In the genomic region with DNA sequence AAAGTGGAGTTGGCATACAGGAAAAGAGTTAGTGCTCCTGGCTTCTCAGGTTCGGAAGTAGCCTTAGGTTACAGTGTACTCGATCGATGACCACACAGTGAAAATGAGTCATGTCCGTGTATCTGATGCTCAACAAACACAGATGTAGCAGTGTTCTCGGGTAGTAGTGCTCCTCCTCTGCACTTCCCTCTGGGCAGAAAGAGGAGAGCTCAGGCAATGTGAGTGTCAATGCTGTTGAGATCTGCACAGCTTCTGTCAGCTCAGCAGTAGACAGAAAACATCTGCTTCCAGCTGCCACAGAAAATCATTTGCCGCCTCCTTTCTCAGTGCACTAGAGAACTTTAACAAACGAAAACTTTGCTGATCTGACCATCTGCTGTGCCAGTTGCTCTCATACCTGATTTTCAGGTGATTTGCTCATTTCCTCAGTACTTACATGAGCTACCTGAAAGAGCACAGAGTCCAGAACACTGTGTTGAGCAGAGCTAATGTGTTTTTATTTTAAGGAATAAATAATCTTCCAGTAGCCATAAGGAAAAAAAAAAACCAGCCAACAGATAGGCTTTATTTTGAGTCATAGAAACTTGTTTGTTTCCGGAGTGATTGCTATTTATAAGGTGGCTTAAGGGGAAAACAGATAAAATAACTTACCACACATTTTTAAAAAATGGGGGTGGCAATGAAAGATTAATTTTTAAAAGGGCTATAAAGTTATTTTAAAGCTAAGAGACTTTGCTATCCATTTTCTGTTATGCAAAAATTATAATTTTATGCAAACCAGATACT, we compare ENCODE assay signal across 27 mouse cellular contexts. TPM values are rescaled to one million over a fixed set of nuclear protein-coding genes. Genes with fewer than 3 reads are reported as not detected.
DNase-seq lines count a peak whose midpoint lies in the region; ATAC-seq lines count a peak whose summit lies in the region.
"Had no signal": no experiment of that assay in that cellular context is flagged by ENCODE, and none has a peak within 500 bp of the region (broad histone marks: within the 10 kb centered on the region; RNA-seq: fewer than 3 reads in every experiment).

No protein-coding gene starts in this region.

- no peak overlapping the region for H3K27ac ChIP-seq in intestine, embryonic 15.5 days
- no peak overlapping the region for H3K27ac ChIP-seq in intestine, embryonic 16.5 days (ENCODE audit: low read length)
- no peak overlapping the region for H3K27ac ChIP-seq in lung, embryonic 15.5 days
- no peak overlapping the region for H3K27ac ChIP-seq in forebrain, embryonic 15.5 days (replicated peaks)
- H3K27ac ChIP-seq: embryonic facial prominence, embryonic 15.5 days; hindbrain, embryonic 15.5 days; limb, embryonic 10.5 days; midbrain, embryonic 12.5 days; neural tube, embryonic 15.5 days had no signal

- H3K27me3 ChIP-seq in intestine, embryonic 15.5 days (replicated peaks) = no peaks in the 10 kb centered on the region; the same call in 1 of the 2 replicates
- no peaks in the 10 kb centered on the region for H3K27me3 ChIP-seq in intestine, embryonic 16.5 days (replicated peaks; ENCODE audit: control insufficient read depth, insufficient read depth, low read length)
- no peaks in the 10 kb centered on the region for H3K27me3 ChIP-seq in lung, embryonic 15.5 days
- no peaks in the 10 kb centered on the region for H3K27me3 ChIP-seq in forebrain, embryonic 15.5 days
- H3K27me3 ChIP-seq: midbrain, embryonic 12.5 days had no signal

- no peaks in the 10 kb centered on the region for H3K36me3 ChIP-seq in intestine, embryonic 15.5 days
- no peaks in the 10 kb centered on the region for H3K36me3 ChIP-seq in intestine, embryonic 16.5 days (ENCODE audit: control insufficient read depth, insufficient read depth, low read length)
- H3K36me3 ChIP-seq in lung, embryonic 15.5 days = no peaks in the 10 kb centered on the region
- no peaks in the 10 kb centered on the region for H3K36me3 ChIP-seq in forebrain, embryonic 15.5 days
- H3K36me3 ChIP-seq: embryonic facial prominence, embryonic 15.5 days; hindbrain, embryonic 15.5 days; limb, embryonic 10.5 days; midbrain, embryonic 12.5 days; neural tube, embryonic 15.5 days had no signal

- no peak overlapping the region for H3K4me3 ChIP-seq in intestine, embryonic 15.5 days (replicated peaks)
- no peak overlapping the region for H3K4me3 ChIP-seq in intestine, embryonic 16.5 days (ENCODE audit: low read length)
- no peak overlapping the region for H3K4me3 ChIP-seq in lung, embryonic 15.5 days
- no peak overlapping the region for H3K4me3 ChIP-seq in forebrain, embryonic 15.5 days
- H3K4me3 ChIP-seq: embryonic facial prominence, embryonic 15.5 days; hindbrain, embryonic 15.5 days; limb, embryonic 10.5 days; midbrain, embryonic 12.5 days; neural tube, embryonic 15.5 days had no signal

- ATAC-seq in intestine, embryonic 15.5 days = peak; percentile 41; the same call in 1 of the 2 replicates
- ATAC-seq in intestine, embryonic 16.5 days = no peak
- peak; percentile 76; the same call in 1 of the 2 replicates for ATAC-seq in lung, embryonic 15.5 days (ENCODE audit: borderline replicate concordance, extremely low read depth, low FRiP score, low TSS enrichment)
- ATAC-seq in common myeloid progenitor, adult 5-6 weeks (replicated peaks; ENCODE audit: low read depth, poor library complexity, severe bottlenecking) = peak; percentile 39; the same call in 1 of the 2 replicates
- ATAC-seq in forebrain, embryonic 15.5 days (replicated peaks) = no peak
- ATAC-seq: forebrain, postnatal 0 days; intestine, postnatal 0 days had no signal

- H3K4me1 ChIP-seq in intestine, embryonic 15.5 days (replicated peaks) = no peaks in the 10 kb centered on the region
- H3K4me1 ChIP-seq in intestine, embryonic 16.5 days (ENCODE audit: control insufficient read depth, insufficient read depth, low read length) = no peaks in the 10 kb centered on the region
- H3K4me1 ChIP-seq in lung, embryonic 15.5 days = peaks cover 14% of the 10 kb centered on the region
- H3K4me1 ChIP-seq in forebrain, embryonic 15.5 days = no peaks in the 10 kb centered on the region
- H3K4me1 ChIP-seq: hindbrain, embryonic 15.5 days; midbrain, embryonic 12.5 days; neural tube, embryonic 15.5 days had no signal

- 40% methylated on average over 8 of the region's 8 CpGs for WGBS in intestine, embryonic 15.5 days
- WGBS in intestine, embryonic 16.5 days = 44% methylated on average over 8 of the region's 8 CpGs
- 35% methylated on average over 8 of the region's 8 CpGs for WGBS in lung, embryonic 15.5 days
- WGBS in forebrain, embryonic 15.5 days = 86% methylated on average over 8 of the region's 8 CpGs

- no peak overlapping the region for H3K9ac ChIP-seq in intestine, embryonic 15.5 days
- no peak overlapping the region for H3K9ac ChIP-seq in intestine, embryonic 16.5 days (ENCODE audit: low read depth, low read length)
- H3K9ac ChIP-seq in lung, embryonic 15.5 days = no peak overlapping the region
- H3K9ac ChIP-seq in forebrain, embryonic 15.5 days (replicated peaks) = no peak overlapping the region
- H3K9ac ChIP-seq: embryonic facial prominence, embryonic 15.5 days; forebrain, postnatal 0 days; hindbrain, embryonic 15.5 days; midbrain, embryonic 12.5 days; neural tube, embryonic 15.5 days had no signal

- DNase-seq in lung, postnatal 10 days = no peak
- DNase-seq in 3T3-L1 (ENCODE audit: low read depth, low spot score) = peak; percentile 74
- no peak for DNase-seq in heart, adult 18-20 months
- DNase-seq: adrenal gland, postnatal 14 days; cerebellum, adult 9-11 months; forebrain, postnatal 0 days; heart, postnatal 4 days; lung, postnatal 14 days; thymus, adult 2 months had no signal

- H3K9me3 ChIP-seq in intestine, embryonic 15.5 days = no peaks in the 10 kb centered on the region
- no peaks in the 10 kb centered on the region for H3K9me3 ChIP-seq in intestine, embryonic 16.5 days (ENCODE audit: control insufficient read depth, low read length)
- H3K9me3 ChIP-seq in lung, embryonic 15.5 days = no peaks in the 10 kb centered on the region
- H3K9me3 ChIP-seq in forebrain, embryonic 15.5 days = no peaks in the 10 kb centered on the region
- H3K9me3 ChIP-seq: embryonic facial prominence, embryonic 15.5 days; hindbrain, embryonic 15.5 days; limb, embryonic 10.5 days; midbrain, embryonic 12.5 days; neural tube, embryonic 15.5 days had no signal

- no peak overlapping the region for H3K4me2 ChIP-seq in intestine, embryonic 15.5 days (replicated peaks)
- H3K4me2 ChIP-seq in intestine, embryonic 16.5 days (ENCODE audit: low read depth, low read length) = no peak overlapping the region
- H3K4me2 ChIP-seq in lung, embryonic 15.5 days = 0 out of 2 replicates have a peak overlapping the region, but pooled peaks have one; percentile 2
- H3K4me2 ChIP-seq in forebrain, embryonic 15.5 days (replicated peaks) = no peak overlapping the region
- H3K4me2 ChIP-seq: embryonic facial prominence, embryonic 15.5 days; heart, embryonic 11.5 days; hindbrain, embryonic 15.5 days; liver, embryonic 11.5 days; midbrain, embryonic 12.5 days; neural tube, embryonic 15.5 days had no signal

RNA-seq across cellular contexts. Expression of a gene that starts 2.3 kb away (rescaled TPM):
- polyA plus RNA-seq in intestine, embryonic 15.5 days (2015; fragmentation: Nextera tagmentation; extraction: Ambion mirVana) = 2.6 and 2.7 TPM in 2 replicates
- 1.3 and 2.5 TPM in 2 replicates for polyA plus RNA-seq in intestine, embryonic 16.5 days (2015; fragmentation: Nextera tagmentation; extraction: Ambion mirVana)
- 5.0 and 7.8 TPM in 2 replicates for polyA plus RNA-seq in lung, embryonic 15.5 days (2015; fragmentation: Nextera tagmentation; extraction: Ambion mirVana)
- total RNA-seq in common myeloid progenitor, adult 5-6 weeks (2017) = 0.82 and 1.5 TPM in 2 replicates
- polyA plus RNA-seq in forebrain, embryonic 15.5 days (2015; fragmentation: Nextera tagmentation; extraction: Ambion mirVana) = 0.52 and 1.0 TPM in 2 replicates
- 10 to 100 TPM; 10.7 to 12.5 TPM for total RNA-seq in heart, adult 18-20 months (2021)
- total RNA-seq: layer of hippocampus, postnatal 10 days had no signal

RNA-seq across cellular contexts. Expression of a gene that starts 6.2 kb away (rescaled TPM):
- 51.4 and 52.3 TPM in 2 replicates for polyA plus RNA-seq in intestine, embryonic 15.5 days (2015; fragmentation: Nextera tagmentation; extraction: Ambion mirVana)
- polyA plus RNA-seq in intestine, embryonic 16.5 days (2015; fragmentation: Nextera tagmentation; extraction: Ambion mirVana) = 47.1 and 47.6 TPM in 2 replicates
- polyA plus RNA-seq in lung, embryonic 15.5 days (2015; fragmentation: Nextera tagmentation; extraction: Ambion mirVana) = 61.8 and 66.5 TPM in 2 replicates
- 138 and 211 TPM in 2 replicates for total RNA-seq in common myeloid progenitor, adult 5-6 weeks (2017)
- polyA plus RNA-seq in forebrain, embryonic 15.5 days (2015; fragmentation: Nextera tagmentation; extraction: Ambion mirVana) = 28.0 and 30.4 TPM in 2 replicates
- 10 to 100 TPM; 27.1 to 44.1 TPM for total RNA-seq in heart, adult 18-20 months (2021)

RNA-seq across cellular contexts. Expression of a gene that starts 6.9 kb away (rescaled TPM):
- 0.24 and 0.38 TPM in 2 replicates for polyA plus RNA-seq in intestine, embryonic 15.5 days (2015; fragmentation: Nextera tagmentation; extraction: Ambion mirVana)
- 0.33 and 0.44 TPM in 2 replicates for polyA plus RNA-seq in intestine, embryonic 16.5 days (2015; fragmentation: Nextera tagmentation; extraction: Ambion mirVana)
- 0.20 TPM in 1 of 2 replicates, not detected in the other for polyA plus RNA-seq in lung, embryonic 15.5 days (2015; fragmentation: Nextera tagmentation; extraction: Ambion mirVana)
- total RNA-seq in common myeloid progenitor, adult 5-6 weeks (2017) = not detected in 2 replicates
- polyA plus RNA-seq in forebrain, embryonic 15.5 days (2015; fragmentation: Nextera tagmentation; extraction: Ambion mirVana) = 0.10 TPM in 1 of 2 replicates, not detected in the other
- total RNA-seq in heart, adult 18-20 months (2021) = under 1 TPM in 1 of 2 experiments, not detected in 1; 0.54 TPM
- total RNA-seq: adrenal gland, postnatal 14 days; heart, postnatal 4 days had no signal
- polyA plus RNA-seq: midbrain, embryonic 12.5 days had no signal

RNA-seq across cellular contexts. Expression of a gene that starts 19.9 kb away (rescaled TPM):
- polyA plus RNA-seq in intestine, embryonic 15.5 days (2015; fragmentation: Nextera tagmentation; extraction: Ambion mirVana) = 0.14 TPM in 1 of 2 replicates, not detected in the other
- 0.13 TPM in 1 of 2 replicates, not detected in the other for polyA plus RNA-seq in intestine, embryonic 16.5 days (2015; fragmentation: Nextera tagmentation; extraction: Ambion mirVana)
- polyA plus RNA-seq in lung, embryonic 15.5 days (2015; fragmentation: Nextera tagmentation; extraction: Ambion mirVana) = 0.20 TPM in 1 of 2 replicates, not detected in the other
- total RNA-seq in common myeloid progenitor, adult 5-6 weeks (2017) = 0.05 TPM in 1 of 2 replicates, not detected in the other
- not detected in 2 replicates for polyA plus RNA-seq in forebrain, embryonic 15.5 days (2015; fragmentation: Nextera tagmentation; extraction: Ambion mirVana)
- total RNA-seq in heart, adult 18-20 months (2021) = not detected
- total RNA-seq: adrenal gland, postnatal 14 days; forebrain, postnatal 0 days; gastrocnemius, postnatal 4 days; heart, postnatal 4 days; layer of hippocampus, postnatal 10 days; left cerebral cortex, adult 8-10 months had no signal
- polyA plus RNA-seq: brain, embryonic 14.5 days; forebrain, postnatal 0 days; heart, embryonic 11.5 days; intestine, postnatal 0 days; large intestine, adult 2 months; limb, embryonic 10.5 days; midbrain, embryonic 12.5 days had no signal

RNA-seq across cellular contexts. Expression of a gene that starts 28.3 kb away (rescaled TPM):
- 0.18 and 0.19 TPM in 2 replicates for polyA plus RNA-seq in intestine, embryonic 15.5 days (2015; fragmentation: Nextera tagmentation; extraction: Ambion mirVana)
- 0.18 and 0.22 TPM in 2 replicates for polyA plus RNA-seq in intestine, embryonic 16.5 days (2015; fragmentation: Nextera tagmentation; extraction: Ambion mirVana)
- polyA plus RNA-seq in lung, embryonic 15.5 days (2015; fragmentation: Nextera tagmentation; extraction: Ambion mirVana) = 13.4 and 14.1 TPM in 2 replicates
- not detected in 2 replicates for total RNA-seq in common myeloid progenitor, adult 5-6 weeks (2017)
- polyA plus RNA-seq in forebrain, embryonic 15.5 days (2015; fragmentation: Nextera tagmentation; extraction: Ambion mirVana) = not detected in 2 replicates
- under 1 TPM in 1 of 2 experiments, not detected in 1; 0.18 TPM for total RNA-seq in heart, adult 18-20 months (2021)
- total RNA-seq: adrenal gland, postnatal 14 days; forebrain, postnatal 0 days; gastrocnemius, postnatal 4 days; heart, postnatal 4 days; layer of hippocampus, postnatal 10 days; left cerebral cortex, adult 8-10 months had no signal
- polyA plus RNA-seq: brain, embryonic 14.5 days; forebrain, postnatal 0 days; hindbrain, embryonic 15.5 days; large intestine, adult 2 months; limb, embryonic 10.5 days; liver, embryonic 11.5 days; midbrain, embryonic 12.5 days; neural tube, embryonic 15.5 days had no signal

Comparison
In these comparisons a context has a peak if more than half of its experiments do, and no peak if none do; other contexts are left out.
1. ATAC-seq: peak in intestine, embryonic 15.5 days (single experiment), lung, embryonic 15.5 days (single experiment) and common myeloid progenitor, adult 5-6 weeks (single experiment); none in intestine, embryonic 16.5 days (single experiment) and forebrain, embryonic 15.5 days (single experiment).